Mouse (Mus musculus) forebrain, embryonic 10.5 days (tissue): ENCODE measurements around the gene Ift140. TPM values are rescaled to one million over a fixed set of nuclear protein-coding genes. Genes with fewer than 3 reads are reported as not detected.

ENCODE experiments used
- DNase-seq: peaks from one replicate; pipeline ENCODE4 v3.0.0-alpha.2; 2017; ENCODE audit warnings: low spot score; ENCODE audit errors: extremely low spot score
- H3K27ac ChIP-seq: fragments of 300-500 bp; sonication (generic); 2 replicates; pipeline ENCODE4 v1.5.1; 2016; ENCODE audit warnings: mild to moderate bottlenecking
- H3K27me3 ChIP-seq: fragments of 300-500 bp; sonication (generic); 2 replicates; pipeline ENCODE4 v1.6.1; 2016; ENCODE audit warnings: mild to moderate bottlenecking; ENCODE audit not compliant: poor library complexity, severe bottlenecking
- H3K36me3 ChIP-seq: fragments of 300-500 bp; sonication (generic); replicated peaks from 2 replicates; pipeline ENCODE4 v1.6.1; 2016; ENCODE audit warnings: mild to moderate bottlenecking, moderate library complexity
- H3K4me1 ChIP-seq: fragments of 300-500 bp; sonication (generic); 2 replicates; pipeline ENCODE4 v1.6.1; 2016
- H3K4me3 ChIP-seq: fragments of 300-500 bp; sonication (generic); 2 replicates; pipeline ENCODE4 v1.5.1; 2016; ENCODE audit warnings: mild to moderate bottlenecking, moderate library complexity
- H3K9me3 ChIP-seq: fragments of 300-500 bp; sonication (generic); 2 replicates; pipeline ENCODE4 v1.6.1; 2016; ENCODE audit warnings: mild to moderate bottlenecking, moderate library complexity
- WGBS: fragments of 180-500 bp; shearing (Covaris S2); methylation state at CpG from one replicate; pipeline ENCODE4 v1.1.7; 2016; 5-methylcytosine and 5-hydroxymethylcytosine counted together
- polyA plus RNA-seq: library from polyadenylated mRNA; unstranded; fragments of >200 nt; fragmentation: Nextera tagmentation; extraction: Ambion mirVana; gene quantifications from 2 replicates; pipeline ENCODE4 v1.2.1, GENCODE M21; 2016

Gene Ift140
- polyA plus RNA-seq, 1 experiment from 2014 or later, result 27.0 TPM

DNA sequence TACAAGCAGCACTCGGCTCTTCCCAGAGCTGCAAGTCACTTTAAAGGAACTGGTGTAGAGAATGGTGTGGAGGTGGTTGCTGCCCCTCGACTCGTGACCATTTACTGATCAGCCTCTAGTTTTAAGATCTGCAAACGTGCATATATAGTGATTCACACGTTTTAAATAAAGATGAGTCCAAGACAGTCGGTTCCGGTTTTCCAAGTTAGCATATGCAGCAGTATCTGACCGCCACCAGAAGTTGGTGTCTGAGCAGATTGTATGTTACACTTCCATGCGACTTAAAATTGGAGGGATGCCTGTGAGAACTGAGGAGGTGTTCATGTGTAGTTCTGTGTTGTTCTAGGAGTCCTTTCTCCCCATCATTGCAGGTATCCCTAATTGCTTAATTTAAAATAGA lies 37.4 kb downstream of the Ift140 start:
- no peak overlapping the region for H3K4me3 ChIP-seq
- no peak for DNase-seq
- no peaks in the 10 kb centered on the region for H3K9me3 ChIP-seq
- no peaks in the 10 kb centered on the region for H3K27me3 ChIP-seq
- no peak overlapping the region for H3K27ac ChIP-seq
- H3K36me3 ChIP-seq, result peaks cover 71% of the 10 kb centered on the region
- no peaks in the 10 kb centered on the region for H3K4me1 ChIP-seq
- 87% methylated on average over 9 of the region's 9 CpGs for WGBS

DNA sequence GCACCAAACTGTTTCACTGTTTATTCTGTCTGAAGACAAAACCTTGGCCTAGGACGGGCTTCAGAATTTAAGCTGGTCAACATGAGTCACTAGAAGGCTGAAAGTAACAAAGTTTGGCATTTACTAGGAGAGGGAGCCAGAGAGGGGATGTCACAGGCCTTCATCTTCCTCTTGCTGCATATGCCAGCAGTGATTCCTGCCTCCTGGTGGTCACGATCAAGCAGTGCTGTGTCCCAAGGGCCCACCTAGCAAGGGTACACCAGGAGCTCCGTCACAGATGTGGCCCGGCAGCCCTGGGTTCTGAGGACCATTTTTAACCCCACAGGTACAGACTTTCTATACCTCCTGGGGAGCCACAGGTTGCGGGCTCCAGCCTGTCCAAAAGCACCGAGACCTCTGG lies 41.2 kb downstream of the Ift140 start:
- Histone ChIP-seq H3K27me3 (no peaks in the 10 kb centered on the region), H3K9me3 (no peaks in the 10 kb centered on the region), H3K4me1 (no peaks in the 10 kb centered on the region), H3K4me3 (no peak overlapping the region), H3K36me3 (peaks cover 79% of the 10 kb centered on the region), H3K27ac (no peak overlapping the region)
- DNase-seq, result no peak
- 89% methylated on average over 6 of the region's 6 CpGs for WGBS

DNA sequence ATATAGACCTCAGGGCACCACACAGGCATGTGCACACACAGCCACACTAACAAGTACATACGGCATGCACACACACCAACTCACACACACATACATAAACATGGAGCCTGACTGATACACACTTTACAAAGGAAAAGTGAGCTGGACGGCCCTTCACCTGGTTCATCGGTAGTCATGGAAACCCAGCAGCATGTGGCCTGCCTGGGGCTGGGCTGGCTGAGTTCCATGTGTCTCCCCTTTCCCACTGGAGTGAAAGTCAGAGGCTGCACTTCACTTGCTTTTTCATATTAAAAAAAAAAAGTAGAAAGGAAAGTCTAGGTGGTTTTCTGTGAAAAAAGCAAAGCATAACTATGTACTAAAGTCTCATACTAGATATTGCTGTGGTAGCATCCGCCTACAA lies 47.4 kb downstream of the Ift140 start:
- 85% methylated on average over 4 of the region's 4 CpGs for WGBS
- no peaks in the 10 kb centered on the region for H3K4me1 ChIP-seq
- no peak overlapping the region for H3K27ac ChIP-seq
- no peak for DNase-seq
- H3K4me3 ChIP-seq, result no peak overlapping the region
- H3K36me3 ChIP-seq, result peaks cover 59% of the 10 kb centered on the region
- H3K27me3 ChIP-seq, result no peaks in the 10 kb centered on the region
- no peaks in the 10 kb centered on the region for H3K9me3 ChIP-seq

DNA sequence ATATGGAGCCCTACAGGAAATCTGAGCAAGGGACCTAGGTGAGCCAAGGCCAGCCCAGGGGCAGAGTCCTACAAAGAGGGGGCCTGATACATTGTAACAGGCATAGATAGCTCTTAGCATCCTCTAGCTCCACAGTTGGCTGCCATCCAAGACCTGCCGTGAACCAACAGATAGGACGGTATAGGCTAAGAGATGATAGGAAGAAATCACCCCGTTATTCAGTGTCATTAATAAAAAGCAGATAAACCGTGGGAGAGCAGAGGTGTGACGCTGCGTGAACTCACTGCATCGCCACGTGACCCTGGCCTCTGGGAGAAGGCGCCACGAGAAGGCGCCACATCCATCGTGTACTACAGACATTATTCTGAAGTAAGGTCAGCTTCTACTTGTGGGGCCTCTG lies 48.0 kb downstream of the Ift140 start:
- Histone ChIP-seq H3K27me3 (no peaks in the 10 kb centered on the region), H3K27ac (no peak overlapping the region), H3K36me3 (peaks cover 55% of the 10 kb centered on the region), H3K4me3 (no peak overlapping the region), H3K4me1 (no peaks in the 10 kb centered on the region; the same call in 1 of the 2 replicates), H3K9me3 (no peaks in the 10 kb centered on the region)
- 95% methylated on average over 12 of the region's 12 CpGs for WGBS
- DNase-seq, result no peak

DNA sequence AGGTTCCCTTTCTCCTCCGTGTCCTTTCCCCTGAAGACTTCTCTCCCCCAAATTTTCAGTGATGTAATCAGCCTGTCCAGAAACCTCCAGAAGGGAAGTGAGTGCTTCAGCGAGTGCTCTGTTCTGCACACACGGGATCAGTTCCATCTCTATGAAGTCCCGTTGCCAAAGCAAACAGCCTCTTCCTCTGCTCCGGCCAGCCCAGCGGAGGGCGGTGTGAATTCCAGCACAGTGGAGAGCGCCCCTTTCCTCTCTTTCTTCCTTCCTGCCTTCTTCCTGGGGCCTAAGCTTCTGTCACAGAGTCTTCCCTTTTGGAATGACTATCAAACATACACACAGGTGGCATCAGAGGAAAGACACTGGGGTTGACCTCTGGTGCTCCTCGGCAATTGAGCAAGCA lies 48.5 kb downstream of the Ift140 start:
- no peak for DNase-seq
- no peak overlapping the region for H3K27ac ChIP-seq
- H3K36me3 ChIP-seq, result peaks cover 50% of the 10 kb centered on the region
- WGBS, result 82% methylated on average over 9 of the region's 9 CpGs
- H3K9me3 ChIP-seq, result no peaks in the 10 kb centered on the region
- H3K4me3 ChIP-seq, result no peak overlapping the region
- H3K27me3 ChIP-seq, result no peaks in the 10 kb centered on the region
- no peaks in the 10 kb centered on the region; the same call in 1 of the 2 replicates for H3K4me1 ChIP-seq

DNA sequence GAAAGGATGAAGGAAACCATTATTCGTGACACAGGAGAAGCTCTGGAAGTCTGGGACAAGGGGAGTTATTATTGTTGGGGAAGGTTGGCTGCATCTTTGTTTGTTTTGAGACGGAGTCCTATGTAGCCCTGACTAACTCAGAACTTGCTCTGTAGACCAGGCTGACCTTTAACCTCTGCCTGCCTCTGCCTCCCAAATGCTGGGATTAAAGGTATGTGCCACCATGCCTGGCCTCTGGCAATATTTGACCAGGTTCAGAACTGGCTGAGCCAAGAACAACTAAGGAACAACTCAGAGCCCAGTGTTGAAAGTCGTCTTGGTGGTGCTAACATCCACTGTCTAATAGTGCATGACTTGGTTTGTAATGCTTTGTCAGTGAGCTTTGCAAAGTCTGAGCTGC lies 49.3 kb downstream of the Ift140 start:
- Histone ChIP-seq H3K27ac (no peak overlapping the region), H3K36me3 (peaks cover 45% of the 10 kb centered on the region), H3K9me3 (no peaks in the 10 kb centered on the region), H3K27me3 (no peaks in the 10 kb centered on the region), H3K4me1 (no peaks in the 10 kb centered on the region; the same call in 1 of the 2 replicates), H3K4me3 (no peak overlapping the region)
- 86% methylated on average over 3 of the region's 3 CpGs for WGBS
- no peak for DNase-seq

DNA sequence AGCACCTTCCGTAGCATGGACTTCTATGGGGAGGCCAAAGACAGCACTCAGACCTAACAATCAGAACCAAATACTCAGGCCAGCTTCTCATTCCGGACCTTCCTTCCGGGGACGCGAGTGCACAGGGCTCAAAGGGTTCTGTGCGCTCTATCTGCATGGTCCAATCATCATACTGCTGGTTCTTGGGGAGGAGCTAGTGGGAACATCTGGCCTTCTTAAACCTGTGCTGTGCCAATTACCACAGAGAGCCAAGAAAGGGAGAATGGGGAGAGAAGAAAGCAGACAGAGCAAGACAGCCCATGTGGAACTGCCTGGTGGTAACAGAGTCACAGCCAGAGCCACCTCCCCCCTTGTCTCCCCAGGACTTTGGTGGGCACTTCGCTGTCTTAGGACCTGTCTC lies 50.7 kb downstream of the Ift140 start:
- H3K27me3 ChIP-seq, result no peaks in the 10 kb centered on the region
- H3K4me3 ChIP-seq, result no peak overlapping the region
- peak overlapping the region; percentile 20; the same call in 1 of the 2 replicates for H3K27ac ChIP-seq
- H3K9me3 ChIP-seq, result no peaks in the 10 kb centered on the region
- H3K36me3 ChIP-seq, result peaks cover 36% of the 10 kb centered on the region
- DNase-seq, result no peak
- WGBS, result 95% methylated on average over 7 of the region's 7 CpGs
- no peaks in the 10 kb centered on the region; the same call in 1 of the 2 replicates for H3K4me1 ChIP-seq

DNA sequence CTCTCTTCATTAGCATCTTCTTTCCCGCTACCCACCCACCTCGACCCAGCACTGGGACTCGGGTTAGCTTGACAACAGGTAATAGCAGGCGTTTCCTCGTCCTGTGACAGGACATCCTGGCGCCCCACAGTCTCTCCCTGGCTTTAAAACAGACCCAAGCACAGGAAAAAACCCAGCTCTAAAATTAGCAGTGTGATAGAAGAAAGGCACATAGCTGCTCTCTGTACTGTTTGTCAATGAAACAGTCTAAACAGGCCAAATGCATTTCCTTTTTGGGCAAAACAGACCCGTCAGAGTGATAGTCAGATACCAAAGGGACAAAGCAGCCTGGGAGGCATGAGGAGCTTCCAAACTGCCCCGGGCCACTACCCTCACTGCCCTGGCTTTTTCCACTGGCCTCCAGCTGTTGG lies 51.6 kb downstream of the Ift140 start:
- Histone ChIP-seq H3K27ac (no peak overlapping the region), H3K27me3 (no peaks in the 10 kb centered on the region), H3K36me3 (peaks cover 27% of the 10 kb centered on the region), H3K9me3 (no peaks in the 10 kb centered on the region), H3K4me3 (no peak overlapping the region), H3K4me1 (no peaks in the 10 kb centered on the region; the same call in 1 of the 2 replicates)
- 82% methylated on average over 8 of the region's 8 CpGs for WGBS
- no peak for DNase-seq

DNA sequence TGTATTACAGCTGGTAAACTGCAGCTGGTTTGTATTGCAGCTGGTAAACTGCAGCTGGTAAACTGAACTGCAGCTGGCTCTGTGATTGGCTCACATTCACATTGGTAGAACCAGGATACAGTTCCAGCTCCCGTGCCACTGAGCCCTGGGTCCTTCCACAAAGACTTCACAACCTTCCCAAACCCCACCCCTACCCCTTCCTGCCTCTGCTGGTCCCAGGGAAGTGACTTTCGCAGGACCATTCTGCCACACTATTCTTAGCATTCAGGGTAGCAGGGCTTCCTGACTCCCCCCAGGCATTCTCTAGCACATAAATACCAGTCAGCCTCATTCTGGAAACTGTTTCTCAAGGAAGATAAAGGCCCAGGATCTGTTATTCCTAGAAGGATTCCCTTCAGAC lies 52.8 kb downstream of the Ift140 start:
- H3K27ac ChIP-seq, result no peak overlapping the region
- no peaks in the 10 kb centered on the region for H3K27me3 ChIP-seq
- H3K4me3 ChIP-seq, result no peak overlapping the region
- no peaks in the 10 kb centered on the region; the same call in 1 of the 2 replicates for H3K4me1 ChIP-seq
- no peaks in the 10 kb centered on the region for H3K9me3 ChIP-seq
- WGBS, result 74% methylated on average over 2 of the region's 2 CpGs
- H3K36me3 ChIP-seq, result peaks cover 25% of the 10 kb centered on the region
- no peak for DNase-seq

DNA sequence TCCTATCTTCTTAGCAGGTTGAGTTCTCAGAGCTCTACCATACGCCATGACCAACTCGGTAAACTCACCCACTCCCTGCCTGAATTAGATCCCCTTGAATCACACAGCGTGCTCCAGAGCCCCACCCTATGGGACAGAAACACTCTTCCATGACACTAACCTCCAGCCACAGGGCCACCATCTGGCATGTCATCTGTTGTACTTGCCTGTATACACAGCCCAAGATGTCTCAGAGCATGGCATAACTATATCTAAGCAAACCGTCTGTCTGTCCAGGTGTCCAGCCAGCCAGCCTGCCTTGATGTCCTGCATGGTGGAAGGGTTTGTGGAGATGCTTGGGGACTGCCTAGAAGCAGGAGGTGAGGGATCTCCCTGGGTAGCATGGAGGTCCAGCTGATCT lies 61.0 kb downstream of the Ift140 start:
- Histone ChIP-seq H3K27me3 (no peaks in the 10 kb centered on the region), H3K27ac (no peak overlapping the region), H3K9me3 (no peaks in the 10 kb centered on the region), H3K36me3 (peaks cover 17% of the 10 kb centered on the region; the same call in 1 of the 2 replicates), H3K4me3 (no peak overlapping the region), H3K4me1 (no peaks in the 10 kb centered on the region; the same call in 1 of the 2 replicates)
- no peak for DNase-seq
- 87% methylated on average over 4 of the region's 4 CpGs for WGBS

DNA sequence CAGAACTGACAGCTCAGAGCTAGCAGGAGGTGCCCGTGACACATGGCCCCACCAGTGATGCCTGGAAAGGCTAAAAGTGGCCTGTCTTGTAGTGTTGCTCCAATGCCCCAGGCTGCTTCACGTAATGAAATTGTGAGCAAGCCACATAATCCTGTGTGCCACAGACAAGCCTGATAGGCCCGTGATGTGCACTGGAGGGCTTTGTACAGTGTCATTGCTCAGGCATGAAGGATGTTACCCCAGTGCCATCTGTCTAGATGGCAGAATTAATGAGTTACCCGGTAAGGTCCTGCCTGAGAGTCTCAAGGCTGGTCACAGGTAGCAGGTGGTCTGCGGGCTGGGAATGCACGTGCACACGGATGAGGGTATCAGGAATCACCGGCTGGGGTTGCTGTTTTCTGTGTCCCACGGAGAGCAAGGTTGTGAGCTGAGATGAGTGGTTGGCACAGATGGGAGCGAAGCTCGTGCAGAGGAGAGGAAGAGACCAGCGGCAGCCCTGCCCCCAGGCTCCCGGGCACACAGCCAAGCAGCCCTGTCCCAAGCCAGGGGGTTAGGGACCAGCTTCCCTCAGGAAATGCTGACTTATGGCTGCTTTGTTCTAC lies 62.0 kb downstream of the Ift140 start:
- WGBS, result 91% methylated on average over 13 of the region's 13 CpGs
- Histone ChIP-seq H3K4me3 (peak overlapping the region; percentile 36), H3K9me3 (no peaks in the 10 kb centered on the region), H3K27ac (no peak overlapping the region), H3K36me3 (peaks cover 14% of the 10 kb centered on the region; the same call in 1 of the 2 replicates), H3K4me1 (peaks cover 2% of the 10 kb centered on the region), H3K27me3 (no peaks in the 10 kb centered on the region)
- DNase-seq, result no peak

DNA sequence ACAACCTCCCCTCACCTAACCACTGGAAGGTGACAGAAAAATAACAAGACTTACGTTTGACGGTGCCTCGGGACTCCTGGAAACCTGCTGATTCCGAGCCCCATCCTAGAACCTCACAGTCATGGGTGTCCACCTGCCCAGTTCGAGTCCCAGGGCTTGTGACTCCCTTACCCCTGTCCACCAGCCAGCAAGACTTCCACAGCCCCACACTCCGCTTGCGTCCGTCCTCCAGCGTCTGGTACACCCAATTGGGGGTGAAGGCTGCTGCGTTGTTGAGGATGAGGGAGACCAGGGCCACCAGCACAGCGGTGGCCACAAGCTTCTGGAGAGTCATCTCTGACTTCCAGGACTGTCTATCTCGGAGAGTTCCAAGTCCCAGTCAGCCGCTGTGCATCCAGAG lies 64.3 kb downstream of the Ift140 start:
- WGBS, result 86% methylated on average over 13 of the region's 13 CpGs
- H3K27ac ChIP-seq, result peak overlapping the region; percentile 72
- H3K9me3 ChIP-seq, result no peaks in the 10 kb centered on the region
- no peaks in the 10 kb centered on the region for H3K27me3 ChIP-seq
- H3K4me3 ChIP-seq, result peak overlapping the region; percentile 36
- H3K36me3 ChIP-seq, result peaks cover 13% of the 10 kb centered on the region; the same call in 1 of the 2 replicates
- DNase-seq, result no peak
- H3K4me1 ChIP-seq, result peaks cover 16% of the 10 kb centered on the region

DNA sequence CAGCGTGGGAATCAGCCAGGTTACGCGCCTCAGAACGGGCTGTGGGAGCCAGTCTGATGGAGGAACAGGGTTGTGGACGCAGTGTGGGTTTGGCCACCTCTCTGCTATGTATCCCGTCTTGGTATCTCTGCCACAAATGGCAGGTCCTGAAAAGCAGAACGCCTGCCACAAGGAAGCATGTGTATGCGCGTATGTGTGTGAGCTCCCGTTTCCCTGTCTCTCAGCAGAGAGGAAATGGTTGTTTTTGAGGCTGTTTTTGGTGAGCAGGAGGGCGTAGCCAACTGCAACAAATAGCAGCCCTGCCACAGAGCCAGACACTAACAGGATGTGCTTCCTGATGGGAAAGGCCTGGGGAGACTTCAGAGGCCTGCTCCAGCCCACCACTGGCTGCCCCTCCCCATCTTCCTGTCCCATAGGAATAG lies 65.1 kb downstream of the Ift140 start:
- Histone ChIP-seq H3K27me3 (no peaks in the 10 kb centered on the region), H3K9me3 (no peaks in the 10 kb centered on the region), H3K36me3 (peaks cover 13% of the 10 kb centered on the region; the same call in 1 of the 2 replicates), H3K4me1 (peaks cover 16% of the 10 kb centered on the region), H3K27ac (peak overlapping the region; percentile 72), H3K4me3 (peak overlapping the region; percentile 36)
- WGBS, result 78% methylated on average over 11 of the region's 11 CpGs
- DNase-seq, result no peak
